Mouse (Mus musculus) ES-E14 (cell line): Measurements from ENCODE around the gene Lypd6b.

Experiments
- CHD2 ChIP-seq: IDR thresholded peaks from 2 replicates; pipeline ENCODE4 v1.6.1; 2014; ENCODE audit warnings: mild to moderate bottlenecking, low read depth, low read length, inconsistent platforms
- MAFK ChIP-seq: IDR thresholded peaks from 2 replicates; pipeline ENCODE4 v1.6.1; 2014; ENCODE audit warnings: mild to moderate bottlenecking, low read depth, low read length, inconsistent platforms; ENCODE audit not compliant: insufficient read depth
- ZC3H11A ChIP-seq: IDR thresholded peaks from 2 replicates; pipeline ENCODE4 v1.6.1; 2012; ENCODE audit warnings: low read depth, mild to moderate bottlenecking, inconsistent platforms, low read length, borderline replicate concordance
- ZNF384 ChIP-seq: IDR thresholded peaks from 2 replicates; pipeline ENCODE4 v1.6.1; 2012; ENCODE audit warnings: low read depth, low read length, inconsistent platforms

DNA sequence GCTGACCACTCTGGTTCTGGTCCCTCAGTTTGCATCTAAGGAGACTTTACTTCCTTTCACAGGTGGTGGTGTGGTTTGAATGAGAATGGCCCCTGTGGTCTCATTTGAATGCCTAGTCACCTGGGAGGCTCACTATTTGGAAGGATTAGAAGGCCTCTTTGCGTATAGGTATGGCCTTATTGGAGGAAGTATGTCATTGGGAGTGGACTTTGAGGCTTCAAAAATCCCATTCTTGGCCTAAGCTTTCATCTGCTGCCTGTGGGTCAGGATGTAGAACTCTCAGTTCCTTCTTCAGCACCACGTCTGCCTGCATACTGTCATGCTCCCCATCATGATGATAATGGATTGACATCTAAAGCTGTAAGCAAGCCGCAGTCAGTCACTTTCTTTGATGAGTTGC, 34.4 kb upstream of the Lypd6b start:
- TF ChIP-seq CHD2 (no peak), ZC3H11A (no peak), ZNF384 (no peak), MAFK (no peak)
